Mouse (Mus musculus) c-Kit-positive CD71-positive TER-119-positive erythroid progenitor cells, embryonic 14.5 days (primary cell): ENCODE data around the gene Ahnak2.

Experiments used
- DNase-seq: peaks from one replicate; pipeline ENCODE4 v3.0.0-alpha.2; 2013; ENCODE audit warnings: low spot score

Ahnak2 gene

DNA sequence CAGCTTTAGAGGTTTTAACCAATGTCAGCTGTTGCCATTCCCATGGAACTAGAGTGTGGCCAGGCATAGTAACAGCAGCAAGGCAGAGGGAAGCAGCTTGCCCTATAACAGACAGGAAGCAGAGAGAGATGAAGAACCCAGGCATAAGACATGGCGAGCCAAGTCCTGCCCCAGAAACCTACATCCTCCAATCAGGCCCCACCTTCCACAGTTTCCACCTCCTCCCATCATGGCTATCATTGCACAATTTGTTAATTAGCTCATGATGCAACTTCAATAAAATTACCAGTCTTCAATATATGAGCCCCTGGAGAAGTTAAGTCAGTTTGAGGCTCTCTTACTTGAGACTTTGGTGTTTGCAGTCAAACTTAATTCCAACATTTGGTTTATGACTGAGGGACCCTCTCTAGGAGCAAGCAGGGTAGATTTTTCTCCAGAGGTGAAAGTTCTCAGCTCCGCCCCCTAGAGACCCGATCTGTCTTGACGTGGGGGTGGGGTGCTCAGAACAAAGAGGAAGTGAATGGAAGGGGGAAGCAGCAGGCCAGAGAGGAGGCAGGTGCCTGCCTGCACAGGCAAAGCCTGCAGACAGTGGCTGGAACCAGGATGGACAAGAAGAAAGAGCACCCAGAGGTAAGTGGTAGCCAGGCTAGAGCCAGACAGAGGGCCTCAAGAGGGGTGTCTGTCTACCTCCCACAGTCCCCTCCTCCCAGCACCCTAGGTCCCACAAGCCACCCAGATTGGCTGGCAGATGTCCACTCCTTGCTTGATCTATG, 42.1 kb downstream of the Ahnak2 start, which contains the start of gene Pld4:
Gene Pld4 (plus strand): TSS at position 502 of the 773 bp plus-strand sequence.
- DNase-seq = no peak

DNA sequence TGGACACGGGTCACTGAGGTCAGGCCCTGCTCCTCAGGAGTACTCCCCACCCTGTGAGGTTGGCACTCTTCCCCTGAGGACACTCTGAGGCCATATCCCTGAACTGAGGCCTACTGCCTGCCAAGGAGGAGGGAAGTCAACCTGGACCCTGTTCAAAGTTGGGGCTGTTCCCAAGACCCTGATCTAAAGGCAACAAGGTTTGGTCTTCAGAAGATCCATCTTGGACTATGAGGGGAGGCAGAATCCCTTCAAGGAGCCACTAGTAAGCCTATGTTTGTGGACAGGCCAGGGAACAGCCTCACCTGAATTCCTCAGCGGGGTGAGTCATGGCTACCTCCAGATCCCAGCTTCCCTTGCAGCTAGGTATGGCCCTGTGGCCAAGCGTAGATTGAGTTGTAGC, 43.0 kb downstream of the Ahnak2 start:
- no peak for DNase-seq

DNA sequence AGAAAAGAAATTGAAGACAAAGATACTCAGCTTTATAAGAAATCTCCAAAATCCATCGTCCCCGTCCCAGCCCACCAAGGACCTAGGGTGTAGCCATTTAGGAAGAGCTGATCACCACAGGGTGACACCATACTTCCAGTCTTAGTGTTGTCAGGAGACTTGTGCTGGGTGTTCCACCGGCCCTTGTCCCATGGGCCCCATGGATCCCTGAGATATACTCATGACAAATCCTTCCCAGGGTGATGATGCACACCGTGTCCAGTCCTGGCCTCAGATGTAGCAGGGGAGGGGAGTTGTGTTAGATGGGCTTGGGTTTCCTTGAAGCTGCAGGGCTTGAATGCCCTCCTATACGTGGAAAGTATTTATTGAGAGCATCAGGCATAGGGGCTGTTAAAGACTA, 44.6 kb downstream of the Ahnak2 start:
- DNase-seq = no peak

DNA sequence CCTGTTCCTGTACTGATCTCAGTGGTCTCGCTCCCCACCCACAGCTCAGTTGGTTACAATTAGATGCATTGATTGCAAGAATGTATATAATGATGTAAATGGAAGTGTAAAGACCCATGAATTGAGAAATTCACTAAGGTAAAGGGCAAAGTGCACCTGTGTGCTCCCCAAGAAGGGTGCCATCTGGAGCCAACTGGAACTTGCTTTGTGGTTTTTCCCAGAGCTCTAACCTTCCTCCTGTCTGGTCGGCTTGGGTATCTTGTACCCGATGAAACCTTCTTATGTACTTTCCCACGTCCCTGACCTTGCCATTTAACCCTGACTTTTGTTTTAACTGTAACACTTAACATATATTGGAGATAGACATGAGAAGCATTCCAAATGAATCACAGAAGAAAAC, 46.6 kb downstream of the Ahnak2 start:
- DNase-seq = no peak

DNA sequence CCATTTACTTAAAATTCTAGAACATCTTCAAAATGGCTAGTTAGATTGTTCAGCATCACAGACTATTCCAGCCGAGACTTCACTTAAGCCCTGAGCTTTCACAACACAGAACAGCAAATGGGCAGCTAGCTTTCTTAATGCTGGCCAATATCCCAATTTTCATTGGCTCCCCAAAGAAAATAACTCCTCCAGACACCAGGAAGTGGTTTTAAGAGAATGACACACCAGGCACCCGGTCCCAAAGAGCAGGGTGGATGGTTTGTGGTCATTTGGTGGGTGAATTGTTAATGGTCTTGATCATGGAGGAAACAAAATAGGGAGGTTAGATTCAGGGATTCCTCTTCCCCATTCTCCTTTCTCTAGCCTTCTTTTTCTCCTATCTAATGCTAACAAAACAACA, 50.1 kb downstream of the Ahnak2 start:
- DNase-seq = no peak

DNA sequence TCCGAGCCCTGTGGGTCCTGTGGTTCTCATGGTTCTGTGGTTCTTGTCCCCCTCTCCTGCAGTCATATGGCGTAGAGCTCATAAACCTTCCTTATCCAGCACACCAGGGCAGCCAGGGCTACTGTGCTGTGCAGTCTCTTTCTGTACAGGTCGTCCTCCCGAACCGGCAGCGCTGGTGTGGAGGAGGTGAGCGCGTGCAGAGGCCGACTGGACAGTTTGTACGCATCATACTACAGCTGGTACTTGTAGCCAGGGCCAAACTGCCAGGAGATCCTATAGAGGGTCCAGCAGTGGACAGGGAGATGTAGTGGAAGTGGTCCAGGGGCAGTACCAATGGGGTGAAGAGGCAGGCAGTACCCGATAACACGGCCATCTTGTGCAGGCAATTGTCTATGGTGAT, 51.5 kb downstream of the Ahnak2 start:
- no peak for DNase-seq

DNA sequence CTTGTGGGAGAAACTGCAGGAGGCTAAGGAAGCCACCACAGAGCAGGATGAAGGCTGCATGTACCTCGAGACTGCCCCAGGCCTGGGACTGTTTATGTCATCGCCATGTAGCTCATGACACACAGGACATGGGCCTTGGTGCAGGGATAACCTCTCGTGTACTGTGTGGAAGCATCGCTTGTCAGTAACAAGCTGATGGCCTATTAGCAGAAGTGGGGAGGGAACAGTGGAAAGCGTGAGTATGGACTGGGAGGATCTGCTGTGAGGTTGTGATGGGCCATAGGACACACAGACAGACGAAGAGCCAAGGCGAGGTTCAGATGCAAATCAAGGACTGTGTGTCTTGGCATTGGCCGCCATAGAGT, 54.9 kb downstream of the Ahnak2 start:
- DNase-seq = no peak

DNA sequence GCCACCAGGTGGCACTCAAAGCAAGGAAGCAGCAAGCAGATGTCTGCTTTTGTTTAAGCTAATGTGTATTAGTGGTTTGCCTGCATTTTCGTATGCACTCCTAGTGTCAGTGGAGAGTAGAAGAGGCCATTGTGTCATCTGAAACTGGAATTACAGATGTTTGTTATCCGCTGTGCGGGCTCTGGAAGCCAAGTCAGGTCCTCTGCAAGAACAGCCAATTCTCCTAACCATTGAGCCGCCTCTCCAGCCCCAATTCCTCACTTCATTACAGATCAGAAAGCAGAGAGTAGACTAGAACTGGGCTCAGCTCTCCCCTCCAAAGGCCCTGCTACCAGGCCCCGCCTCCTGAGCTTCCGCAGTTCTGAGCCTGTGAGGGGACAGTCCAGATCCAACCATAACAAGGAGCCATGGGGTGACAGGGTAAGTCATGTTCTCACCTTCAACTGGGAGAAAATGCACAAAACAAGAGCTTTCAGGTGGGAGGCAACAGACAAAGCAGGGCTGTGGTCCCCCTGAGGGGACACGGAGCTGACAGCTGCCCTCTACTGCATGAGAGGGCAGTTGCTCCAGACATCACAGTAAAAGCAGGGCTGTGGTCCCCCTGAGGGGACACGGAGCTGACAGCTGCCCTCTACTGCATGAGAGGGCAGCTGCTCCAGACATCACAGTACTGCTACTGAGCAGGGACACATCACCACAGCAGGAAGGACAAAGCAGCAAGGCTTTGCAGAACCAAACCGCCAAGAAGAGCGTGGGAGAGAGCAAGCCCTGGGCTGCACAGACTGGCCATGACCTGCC, 55.5 kb downstream of the Ahnak2 start:
- peak; percentile 21 for DNase-seq

DNA sequence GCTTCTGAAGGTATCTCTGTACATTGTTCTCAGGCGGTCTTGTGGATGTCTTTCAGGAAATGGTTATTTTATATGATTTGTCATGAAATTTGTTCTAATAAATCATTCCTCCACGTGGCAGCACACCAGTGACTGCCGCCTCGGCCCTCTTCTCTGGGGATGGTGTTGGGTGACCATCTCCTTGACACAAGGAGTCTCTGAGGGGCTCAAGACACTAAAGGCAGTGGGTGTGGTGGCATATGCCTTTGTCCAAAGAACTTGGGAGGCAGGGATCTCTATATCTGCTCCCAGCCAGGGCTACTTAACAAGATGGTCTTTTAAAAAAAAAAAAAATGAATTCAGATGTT, 56.0 kb downstream of the Ahnak2 start:
- no peak for DNase-seq

DNA sequence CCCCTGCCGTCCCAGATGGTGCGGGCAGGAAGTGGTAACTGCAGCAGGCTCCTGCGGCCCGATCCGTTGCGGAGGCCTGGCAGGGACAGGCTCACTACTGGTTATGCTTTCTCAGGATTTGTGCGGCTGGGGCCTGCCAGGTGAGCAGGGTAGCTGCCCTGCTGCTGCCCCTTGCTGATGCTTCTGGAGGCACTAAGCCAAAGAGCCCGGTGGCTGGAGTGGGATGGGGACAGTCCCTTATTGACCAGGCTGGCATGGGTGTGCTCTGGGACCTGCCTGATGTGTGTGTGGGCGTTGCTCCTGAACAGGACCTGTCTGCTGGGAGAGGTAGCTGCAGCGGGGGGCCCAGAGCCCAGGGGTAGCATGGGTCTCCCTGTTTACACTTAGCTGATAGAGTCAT, 56.7 kb downstream of the Ahnak2 start:
- DNase-seq = no peak

DNA sequence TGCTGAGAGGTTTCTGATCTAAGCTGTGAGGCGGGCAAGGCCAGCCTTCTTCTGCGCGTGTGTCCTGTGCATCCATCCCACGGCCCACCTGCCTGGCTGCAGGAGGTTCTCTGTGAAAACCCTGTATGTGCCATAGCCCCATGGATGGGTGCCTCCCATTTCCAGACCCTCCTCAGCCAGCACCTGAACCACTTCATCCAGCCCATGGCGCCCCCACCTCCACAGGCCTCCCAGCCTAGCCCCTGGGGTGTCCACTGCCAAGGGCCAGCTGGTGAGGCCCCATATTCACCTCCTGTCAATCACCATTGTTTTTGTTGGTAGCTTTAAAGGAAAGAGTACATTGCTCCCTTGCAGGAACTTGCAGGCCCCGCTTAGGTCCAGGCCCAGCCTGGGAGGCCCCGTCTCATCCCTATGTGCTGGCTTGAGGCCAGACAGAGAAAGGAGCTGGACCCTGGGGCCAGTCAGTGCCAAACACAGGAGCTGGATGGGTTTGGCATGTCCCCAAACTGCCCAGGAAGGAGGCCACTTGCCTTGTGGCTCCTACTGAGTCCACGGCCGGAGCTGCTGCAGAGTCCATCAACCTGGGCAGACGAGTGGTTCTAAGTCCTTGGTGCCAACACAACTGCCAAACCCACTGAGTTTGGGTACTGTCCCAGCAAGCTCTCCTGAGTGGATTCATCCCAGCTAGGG, 57.4 kb downstream of the Ahnak2 start:
- no peak for DNase-seq

DNA sequence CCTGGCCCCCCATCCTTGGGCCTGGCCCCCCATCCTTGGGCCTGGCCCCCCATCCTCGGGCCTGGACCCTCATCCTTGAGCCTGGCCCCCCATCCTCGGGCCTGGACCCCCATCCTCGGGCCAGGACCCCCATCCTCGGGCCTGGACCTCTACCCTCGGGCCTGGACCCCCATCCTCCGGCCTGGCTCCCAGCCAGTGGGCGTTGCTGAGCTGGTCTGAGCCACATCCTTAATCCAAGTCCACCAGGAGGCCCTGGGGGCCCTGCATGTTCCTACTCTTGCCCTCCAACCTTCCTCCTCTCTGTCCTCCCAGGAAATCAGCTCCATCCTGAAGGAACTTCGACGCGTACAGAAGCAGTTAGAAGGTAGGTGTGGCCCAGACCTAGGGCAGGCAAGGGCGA, 58.2 kb downstream of the Ahnak2 start:
- no peak for DNase-seq

DNA sequence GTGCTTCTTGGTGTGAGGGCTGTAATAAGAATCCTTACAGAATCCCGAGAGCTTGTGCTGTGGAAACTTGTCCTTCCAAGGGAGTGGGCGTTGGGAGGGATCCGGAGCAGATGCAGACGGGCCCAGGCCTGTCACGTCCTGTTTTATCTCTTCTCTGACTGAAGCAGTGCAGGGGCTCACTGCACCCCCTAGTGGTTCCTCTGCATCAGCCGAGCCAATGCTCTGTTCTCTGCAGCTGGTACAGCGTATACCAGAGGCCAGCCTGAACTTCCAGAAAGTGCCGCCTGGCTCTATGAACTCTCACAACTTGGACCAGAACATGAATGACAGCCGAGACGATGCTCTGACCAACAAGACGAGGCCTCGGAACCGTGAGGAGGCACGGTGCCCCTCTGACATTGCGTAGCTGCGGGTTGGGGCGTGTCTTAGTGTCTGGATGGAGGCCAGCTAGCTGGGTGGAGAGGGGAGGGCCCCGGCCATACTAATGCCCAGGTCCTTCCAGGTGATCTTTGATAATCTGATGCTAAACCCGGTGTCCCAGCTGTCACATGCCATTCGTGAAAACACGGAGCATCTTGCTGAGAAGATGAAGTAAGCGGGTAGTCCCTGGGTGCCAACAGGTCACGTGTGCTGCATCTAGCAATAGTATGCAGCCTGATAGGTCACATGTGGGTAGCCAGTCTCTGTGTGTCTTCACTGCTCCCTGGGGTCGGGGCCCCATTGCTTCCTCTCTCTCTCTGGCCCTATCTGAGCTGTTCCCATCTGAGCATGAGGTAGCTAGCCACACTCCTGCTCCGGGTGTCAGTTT, 59.1 kb downstream of the Ahnak2 start:
- DNase-seq = peak; percentile 48

DNA sequence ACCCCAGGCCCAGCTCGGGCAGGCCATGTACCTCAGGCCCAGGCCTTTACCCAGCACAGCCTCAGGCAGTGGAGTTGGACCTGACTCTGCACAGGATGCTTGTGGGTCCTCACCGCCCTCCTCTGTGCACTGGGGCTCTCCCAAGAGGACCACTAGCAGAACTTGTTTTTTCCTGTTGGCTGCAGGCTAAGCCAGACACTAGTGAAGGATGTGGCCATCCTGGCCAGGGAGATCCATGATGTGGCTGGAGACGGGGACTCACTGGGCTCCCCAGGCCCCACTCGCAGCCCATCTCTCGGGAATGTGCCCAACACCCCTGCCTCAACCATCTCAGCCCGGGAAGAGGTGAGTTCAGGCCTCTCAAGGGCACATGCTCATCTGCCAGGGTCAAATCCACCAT, 59.7 kb downstream of the Ahnak2 start:
- DNase-seq = no peak

DNA sequence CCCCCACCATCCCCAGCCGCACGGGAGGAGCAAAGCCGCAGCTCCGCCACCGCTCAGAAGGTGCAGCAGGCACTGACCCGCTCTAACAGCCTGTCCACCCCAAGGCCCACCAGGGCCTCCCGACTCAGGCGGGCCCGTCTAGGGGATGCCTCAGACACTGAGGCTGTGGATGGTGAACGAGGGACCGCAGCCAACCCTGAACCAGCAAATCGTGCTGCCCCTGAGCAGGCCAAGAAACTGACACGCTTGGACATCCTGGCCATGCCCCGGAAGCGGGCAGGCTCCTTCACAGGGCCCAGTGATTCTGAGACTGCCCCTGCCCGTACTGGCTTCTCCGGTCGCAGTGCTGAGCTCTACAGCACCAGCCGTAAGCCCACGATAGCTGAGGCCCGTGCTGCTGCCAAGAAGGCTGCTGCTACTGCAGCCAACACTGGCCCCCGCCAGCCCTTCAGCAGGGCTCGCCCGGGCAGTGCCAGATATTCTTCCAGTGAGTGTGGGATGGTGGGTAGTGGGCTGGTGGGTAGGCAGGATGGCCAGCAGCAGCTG, 63.4 kb downstream of the Ahnak2 start:
- no peak for DNase-seq

DNA sequence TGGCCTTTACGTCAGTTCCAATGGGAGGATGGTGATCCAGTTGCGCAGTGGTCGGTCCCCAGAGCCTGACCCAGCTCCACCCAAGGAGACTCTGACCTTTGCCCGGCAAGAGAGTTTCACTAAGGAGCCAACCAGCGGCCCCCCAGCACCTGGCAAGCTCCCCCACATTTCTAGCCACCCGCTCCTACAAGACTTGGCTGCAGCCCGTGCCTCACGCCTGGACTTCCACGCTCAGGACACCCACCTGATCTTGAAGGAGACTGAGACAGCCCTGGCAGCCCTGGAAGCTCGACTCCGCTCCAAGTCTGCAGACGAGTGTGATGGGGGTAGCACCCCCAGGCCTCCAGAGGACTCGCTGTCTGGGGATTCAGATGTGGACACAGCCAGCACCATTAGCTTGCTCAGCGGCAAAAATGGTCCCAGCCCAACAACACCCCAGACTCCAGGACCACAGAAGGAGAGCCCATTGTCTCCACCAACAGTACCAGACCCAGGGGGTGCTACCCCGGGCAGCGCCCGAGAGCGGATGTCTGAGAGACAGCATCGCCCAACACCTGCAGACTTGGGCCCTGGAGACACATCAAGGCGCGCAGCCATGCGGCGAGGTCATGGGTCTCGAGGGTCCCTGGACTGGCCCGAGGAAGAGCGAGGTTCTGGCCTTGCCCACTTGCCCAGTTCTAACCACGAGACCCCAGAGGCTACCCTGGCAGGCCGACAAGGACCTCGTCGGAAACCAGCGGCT, 64.0 kb downstream of the Ahnak2 start:
- no peak for DNase-seq

DNA sequence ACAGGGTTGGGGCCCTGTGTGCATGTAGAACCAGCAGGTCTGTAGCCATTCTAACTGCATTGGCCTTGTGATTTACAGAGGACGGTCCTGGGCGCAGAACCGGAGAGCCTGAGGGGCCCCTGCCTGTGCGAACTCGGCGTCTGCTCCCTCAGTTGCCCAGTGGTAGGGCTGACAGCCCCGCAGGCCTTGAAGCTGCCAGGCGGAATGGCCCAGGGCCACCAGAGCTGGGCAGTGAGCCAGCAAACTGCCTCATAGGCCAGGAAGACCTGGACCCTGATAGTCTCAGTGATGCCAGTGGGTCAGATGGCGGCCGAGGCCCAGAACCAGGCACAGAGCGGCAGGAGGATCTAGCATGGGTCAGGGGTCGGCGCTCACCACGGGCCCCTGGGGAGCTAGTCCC, 64.7 kb downstream of the Ahnak2 start:
- no peak for DNase-seq

DNA sequence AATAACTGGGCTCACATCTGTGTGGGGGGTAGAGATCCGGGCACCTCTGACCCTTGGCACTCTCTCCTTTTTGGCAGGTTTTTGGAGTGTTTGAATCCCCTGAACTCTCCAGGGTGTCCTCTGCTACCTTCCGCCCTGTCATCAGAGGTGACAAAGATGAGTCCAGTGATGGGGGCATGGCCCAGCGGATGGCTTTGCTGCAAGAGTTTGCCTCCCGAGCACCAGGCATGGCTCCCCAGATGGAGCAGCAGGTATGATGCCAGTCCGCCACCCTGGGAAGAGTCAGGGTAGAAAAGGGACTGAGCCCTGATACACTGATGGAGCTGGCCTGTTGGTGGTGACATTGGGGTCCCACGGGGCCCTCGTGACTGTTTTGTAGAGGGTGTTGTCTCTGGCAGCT, 65.4 kb downstream of the Ahnak2 start:
- DNase-seq = no peak

DNA sequence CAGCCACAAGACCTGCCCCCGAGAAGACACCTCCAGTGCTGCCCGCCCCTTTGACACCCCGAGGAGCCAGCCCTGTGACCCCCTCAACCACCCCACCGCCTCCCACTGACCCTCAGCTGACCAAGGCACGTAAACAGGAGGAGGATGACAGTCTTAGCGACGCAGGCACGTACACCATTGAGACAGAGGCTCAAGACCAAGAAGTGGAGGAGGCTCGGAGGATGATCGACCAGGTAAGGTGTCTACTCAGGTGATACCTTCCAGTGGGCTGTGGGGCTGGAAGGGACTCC, 65.9 kb downstream of the Ahnak2 start:
- no peak for DNase-seq

DNA sequence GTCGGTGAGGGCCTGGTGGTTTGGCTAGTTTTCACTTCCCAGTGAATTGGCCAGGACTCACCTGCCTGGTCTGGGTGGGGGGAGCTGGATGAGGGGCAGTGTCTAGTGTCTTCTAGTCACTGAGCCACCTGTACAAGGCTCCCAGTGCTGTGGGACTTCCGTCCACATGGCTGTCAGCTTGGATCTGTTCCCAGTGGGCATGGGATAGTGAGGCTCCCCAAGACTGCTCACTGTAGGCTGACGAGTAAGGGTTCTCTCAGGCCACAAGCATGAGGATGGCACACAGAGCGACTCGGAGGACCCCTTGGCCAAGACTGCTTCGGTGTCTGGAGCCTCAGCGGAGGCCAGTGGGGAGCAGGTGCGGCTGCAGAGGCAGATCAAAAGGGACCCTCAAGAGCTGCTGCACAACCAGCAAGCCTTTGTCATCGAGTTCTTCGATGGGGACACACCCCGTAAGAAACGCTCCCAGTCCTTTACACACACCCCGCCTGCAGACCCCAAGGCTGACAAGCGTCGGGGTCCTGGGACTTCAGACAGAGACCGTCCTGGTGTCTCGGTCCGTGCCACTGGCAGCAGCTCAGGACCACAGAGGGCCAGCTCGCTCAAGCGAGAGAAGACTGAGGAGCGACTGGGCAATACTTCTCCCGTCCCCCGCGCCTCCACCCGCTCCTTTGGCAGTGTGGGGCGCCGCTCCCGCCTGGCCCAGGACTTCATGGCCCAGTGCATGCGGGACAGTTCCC, 66.4 kb downstream of the Ahnak2 start:
- DNase-seq = no peak
